24 mouse cellular contexts compared by ENCODE assay signal in the genomic region with DNA sequence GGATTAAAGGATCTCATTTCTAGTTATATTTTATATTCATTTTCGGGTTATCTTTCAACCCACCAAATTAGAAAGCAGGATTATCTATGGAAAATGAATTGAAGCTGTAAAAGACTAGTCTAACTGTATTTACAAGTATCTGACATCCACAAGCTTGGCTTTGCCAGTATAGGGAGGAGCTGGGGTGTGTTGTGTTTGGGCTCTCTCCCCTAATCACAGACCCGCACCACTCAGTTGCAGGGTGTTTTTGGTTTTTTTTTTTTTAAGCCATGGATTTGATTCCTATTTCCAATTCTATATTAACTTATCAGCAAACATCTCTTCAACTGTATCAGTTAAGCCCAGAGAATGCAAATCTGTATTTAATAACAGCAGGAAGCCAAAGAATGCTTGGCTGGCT. TPM values are rescaled to one million over a fixed set of nuclear protein-coding genes. Genes with fewer than 3 reads are reported as not detected.
A peak's percentile ranks its signal among the peaks of the same experiment; 100 is the strongest.
DNase-seq lines count a peak whose midpoint lies in the region; ATAC-seq lines count a peak whose summit lies in the region.
"Had no signal": no experiment of that assay in that cellular context is flagged by ENCODE, and none has a peak within 500 bp of the region (broad histone marks: within the 10 kb centered on the region; RNA-seq: fewer than 3 reads in every experiment).

No protein-coding gene starts in this region.

- peaks cover 77% of the 10 kb centered on the region for H3K27me3 ChIP-seq in hindbrain, embryonic 14.5 days (ENCODE audit: control insufficient read depth, insufficient read depth, low read length)
- H3K27me3 ChIP-seq in neural tube, embryonic 12.5 days (replicated peaks), result peaks cover 73% of the 10 kb centered on the region
- H3K27me3 ChIP-seq in liver, embryonic 11.5 days (replicated peaks; ENCODE audit: control insufficient read depth, insufficient read depth, low read length), result peaks cover 80% of the 10 kb centered on the region
- peaks cover 80% of the 10 kb centered on the region for H3K27me3 ChIP-seq in forebrain, embryonic 13.5 days

- ATAC-seq in hindbrain, embryonic 14.5 days (ENCODE audit: low FRiP score), result no peak
- ATAC-seq in neural tube, embryonic 12.5 days (ENCODE audit: low FRiP score, low read depth), result no peak
- ATAC-seq in liver, embryonic 11.5 days (replicated peaks; ENCODE audit: low FRiP score), result no peak
- ATAC-seq in forebrain, embryonic 13.5 days, result no peak
- ATAC-seq: intestine, postnatal 0 days had no signal

- 12% methylated on average over 2 of the region's 2 CpGs for WGBS in hindbrain, embryonic 14.5 days
- 11% methylated on average over 2 of the region's 2 CpGs for WGBS in neural tube, embryonic 12.5 days
- WGBS in liver, embryonic 11.5 days, result 34% methylated on average over 2 of the region's 2 CpGs
- 13% methylated on average over 2 of the region's 2 CpGs for WGBS in forebrain, embryonic 13.5 days

- H3K36me3 ChIP-seq in hindbrain, embryonic 14.5 days (replicated peaks; ENCODE audit: control insufficient read depth, insufficient read depth), result peaks cover 22% of the 10 kb centered on the region
- no peaks in the 10 kb centered on the region for H3K36me3 ChIP-seq in neural tube, embryonic 12.5 days
- no peaks in the 10 kb centered on the region for H3K36me3 ChIP-seq in liver, embryonic 11.5 days (ENCODE audit: control insufficient read depth, insufficient read depth, low read length)
- H3K36me3 ChIP-seq in forebrain, embryonic 13.5 days (ENCODE audit: poor library complexity, severe bottlenecking), result no peaks in the 10 kb centered on the region
- H3K36me3 ChIP-seq: embryonic facial prominence, embryonic 15.5 days; kidney, embryonic 15.5 days; limb, embryonic 13.5 days; lung, embryonic 15.5 days; stomach, embryonic 15.5 days had no signal

- H3K4me1 ChIP-seq in hindbrain, embryonic 14.5 days (replicated peaks; ENCODE audit: control insufficient read depth, insufficient read depth, low read length), result peaks cover 12% of the 10 kb centered on the region
- H3K4me1 ChIP-seq in neural tube, embryonic 12.5 days, result peaks cover 8% of the 10 kb centered on the region
- 0 out of 2 replicates have a peak, but pooled peaks cover 2% of the 10 kb centered on the region for H3K4me1 ChIP-seq in liver, embryonic 11.5 days (replicated peaks; ENCODE audit: control insufficient read depth, insufficient read depth, low read length)
- H3K4me1 ChIP-seq in forebrain, embryonic 13.5 days, result peaks cover 12% of the 10 kb centered on the region

- DNase-seq in heart, adult 11 months, result peak; percentile 22
- no peak for DNase-seq in heart, adult 18-20 months
- peak; percentile 28 for DNase-seq in hindbrain, embryonic 14.5 days (ENCODE audit: low spot score)
- DNase-seq in induced T-regulatory cell, adult 2 months (ENCODE audit: low read depth), result peak; percentile 10
- no peak for DNase-seq in liver, embryonic 11.5 days (ENCODE audit: low spot score)
- DNase-seq: adrenal gland, postnatal 36 days; cerebellum, adult 8-10 months; heart, adult 2 months; heart, postnatal 36 days; lung, postnatal 4 days; thymus, adult 18-20 months; thymus, postnatal 4 days had no signal

- H3K4me2 ChIP-seq in hindbrain, embryonic 14.5 days (replicated peaks), result peak overlapping the region; percentile 70
- peak overlapping the region; percentile 43; the same call in 1 of the 2 replicates for H3K4me2 ChIP-seq in neural tube, embryonic 12.5 days (replicated peaks)
- H3K4me2 ChIP-seq in liver, embryonic 11.5 days, result no peak overlapping the region
- no peak overlapping the region for H3K4me2 ChIP-seq in forebrain, embryonic 13.5 days
- H3K4me2 ChIP-seq: embryonic facial prominence, embryonic 15.5 days; kidney, embryonic 15.5 days; limb, embryonic 13.5 days; lung, embryonic 15.5 days; stomach, embryonic 15.5 days had no signal

- peak overlapping the region; percentile 93 for H3K27ac ChIP-seq in hindbrain, embryonic 14.5 days
- no peak overlapping the region for H3K27ac ChIP-seq in neural tube, embryonic 12.5 days
- H3K27ac ChIP-seq in liver, embryonic 11.5 days (ENCODE audit: low read depth, low read length), result no peak overlapping the region
- no peak overlapping the region for H3K27ac ChIP-seq in forebrain, embryonic 13.5 days
- H3K27ac ChIP-seq: embryonic facial prominence, embryonic 15.5 days; heart, adult 2 months; kidney, embryonic 15.5 days; limb, embryonic 13.5 days; liver, embryonic 14.5 days; lung, embryonic 15.5 days; stomach, embryonic 15.5 days had no signal

- peak overlapping the region; percentile 79 for H3K9ac ChIP-seq in hindbrain, embryonic 14.5 days
- no peak overlapping the region for H3K9ac ChIP-seq in neural tube, embryonic 12.5 days
- no peak overlapping the region for H3K9ac ChIP-seq in liver, embryonic 11.5 days (ENCODE audit: low read depth, low read length)
- no peak overlapping the region for H3K9ac ChIP-seq in forebrain, embryonic 13.5 days
- H3K9ac ChIP-seq: embryonic facial prominence, embryonic 15.5 days; kidney, embryonic 15.5 days; limb, embryonic 13.5 days; liver, embryonic 14.5 days; lung, embryonic 15.5 days; stomach, embryonic 15.5 days had no signal

- peak overlapping the region; percentile 31 for H3K4me3 ChIP-seq in hindbrain, embryonic 14.5 days (replicated peaks; ENCODE audit: low read length)
- H3K4me3 ChIP-seq in neural tube, embryonic 12.5 days, result 0 out of 2 replicates have a peak overlapping the region, but pooled peaks have one; percentile 9
- H3K4me3 ChIP-seq in liver, embryonic 11.5 days (ENCODE audit: low read depth, low read length), result no peak overlapping the region
- no peak overlapping the region for H3K4me3 ChIP-seq in forebrain, embryonic 13.5 days
- H3K4me3 ChIP-seq: embryonic facial prominence, embryonic 15.5 days; heart, adult 2 months; kidney, embryonic 15.5 days; limb, embryonic 13.5 days; lung, embryonic 15.5 days; stomach, embryonic 15.5 days had no signal

- no peaks in the 10 kb centered on the region for H3K9me3 ChIP-seq in hindbrain, embryonic 14.5 days (ENCODE audit: control insufficient read depth, low read length)
- H3K9me3 ChIP-seq in neural tube, embryonic 12.5 days, result no peaks in the 10 kb centered on the region
- H3K9me3 ChIP-seq in liver, embryonic 11.5 days (ENCODE audit: control insufficient read depth, low read length), result no peaks in the 10 kb centered on the region
- no peaks in the 10 kb centered on the region for H3K9me3 ChIP-seq in forebrain, embryonic 13.5 days (replicated peaks)
- H3K9me3 ChIP-seq: embryonic facial prominence, embryonic 15.5 days; kidney, embryonic 15.5 days; limb, embryonic 13.5 days; lung, embryonic 15.5 days; stomach, embryonic 15.5 days had no signal

RNA-seq across cellular contexts. Expression of gene Aatf, which starts 4.1 kb away (rescaled TPM):
- total RNA-seq in heart, adult 18-20 months (2021), result 10 to 100 TPM; 14.1 to 15.8 TPM
- 44.5 and 45.3 TPM in 2 replicates for polyA plus RNA-seq in hindbrain, embryonic 14.5 days (2014; fragmentation: Nextera tagmentation; extraction: Ambion mirVana)
- polyA plus RNA-seq in neural tube, embryonic 12.5 days (2016; fragmentation: Nextera tagmentation; extraction: Ambion mirVana), result 53.3 and 56.7 TPM in 2 replicates
- 87.6 and 92.8 TPM in 2 replicates for polyA plus RNA-seq in liver, embryonic 11.5 days (2014; fragmentation: Nextera tagmentation; extraction: Ambion mirVana)
- polyA plus RNA-seq in forebrain, embryonic 13.5 days (2015; fragmentation: Nextera tagmentation; extraction: Ambion mirVana), result 51.4 and 53.4 TPM in 2 replicates

RNA-seq across cellular contexts. Expression of gene Lhx1, which starts 7.9 kb away (rescaled TPM):
- not detected for total RNA-seq in heart, adult 18-20 months (2021)
- polyA plus RNA-seq in hindbrain, embryonic 14.5 days (2014; fragmentation: Nextera tagmentation; extraction: Ambion mirVana), result 43.2 and 46.4 TPM in 2 replicates
- polyA plus RNA-seq in neural tube, embryonic 12.5 days (2016; fragmentation: Nextera tagmentation; extraction: Ambion mirVana), result 68.4 and 70.3 TPM in 2 replicates
- 0.32 TPM in 1 of 2 replicates, not detected in the other for polyA plus RNA-seq in liver, embryonic 11.5 days (2014; fragmentation: Nextera tagmentation; extraction: Ambion mirVana)
- polyA plus RNA-seq in forebrain, embryonic 13.5 days (2015; fragmentation: Nextera tagmentation; extraction: Ambion mirVana), result 7.6 and 8.2 TPM in 2 replicates
- total RNA-seq: adrenal gland, postnatal 36 days; gastrocnemius, adult 8-10 months; heart, adult 2 months; heart, postnatal 36 days; MEL had no signal
- polyA plus RNA-seq: heart, adult 2 months; heart, embryonic 14.5 days; liver, embryonic 14.5 days had no signal

Comparison
In these comparisons a context has a peak if more than half of its experiments do, and no peak if none do; other contexts are left out.
1. DNase-seq: peak in heart, adult 11 months (single experiment), hindbrain, embryonic 14.5 days (single experiment) and induced T-regulatory cell, adult 2 months (single experiment); none in heart, adult 18-20 months (0 of 2) and liver, embryonic 11.5 days (single experiment).
2. H3K4me2 ChIP-seq: peak in hindbrain, embryonic 14.5 days (single experiment) and neural tube, embryonic 12.5 days (single experiment); none in liver, embryonic 11.5 days (single experiment) and forebrain, embryonic 13.5 days (single experiment).
3. H3K4me3 ChIP-seq: peak in hindbrain, embryonic 14.5 days (single experiment) and neural tube, embryonic 12.5 days (single experiment); none in liver, embryonic 11.5 days (single experiment) and forebrain, embryonic 13.5 days (single experiment).